Mouse (Mus musculus) induced T-regulatory cell, adult 2 months (primary cell): Measurements from ENCODE around the gene Gm49383.
"Not testable (repeated sequence)": the region's sequence is repeated elsewhere in the genome, so short reads cannot be mapped to it uniquely, and the experiment has no call there.

Source experiments
- DNase-seq: peaks from one replicate; pipeline ENCODE4 v3.0.0-alpha.2; 2012; ENCODE audit warnings: low read depth

The Gm49383 gene

GRCm38 (mm10) chr12:69164904-69165303 is 32.0 kb downstream of the Gm49383 start:
- DNase-seq, result peak; percentile 64

DNA sequence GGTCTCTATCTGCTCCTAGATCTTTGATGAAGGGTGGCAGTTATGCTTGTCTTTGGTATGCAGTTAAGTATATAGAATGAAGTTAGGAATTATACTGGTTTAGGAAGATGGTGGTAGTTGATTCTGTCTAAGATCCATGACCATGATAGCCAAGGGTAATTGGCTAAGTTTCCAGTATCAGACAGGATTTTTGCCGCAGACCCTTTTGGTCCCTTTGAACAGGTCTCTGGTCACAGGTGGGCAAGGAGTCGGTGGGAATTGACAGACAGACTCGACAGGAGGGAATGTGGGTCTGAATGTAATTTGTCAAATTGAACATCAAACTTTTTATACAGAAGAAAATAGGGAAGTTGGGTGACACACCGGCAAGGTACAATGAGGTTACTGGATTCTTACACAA is 33.3 kb downstream of the Gm49383 start:
- not testable (repeated sequence) for DNase-seq

DNA sequence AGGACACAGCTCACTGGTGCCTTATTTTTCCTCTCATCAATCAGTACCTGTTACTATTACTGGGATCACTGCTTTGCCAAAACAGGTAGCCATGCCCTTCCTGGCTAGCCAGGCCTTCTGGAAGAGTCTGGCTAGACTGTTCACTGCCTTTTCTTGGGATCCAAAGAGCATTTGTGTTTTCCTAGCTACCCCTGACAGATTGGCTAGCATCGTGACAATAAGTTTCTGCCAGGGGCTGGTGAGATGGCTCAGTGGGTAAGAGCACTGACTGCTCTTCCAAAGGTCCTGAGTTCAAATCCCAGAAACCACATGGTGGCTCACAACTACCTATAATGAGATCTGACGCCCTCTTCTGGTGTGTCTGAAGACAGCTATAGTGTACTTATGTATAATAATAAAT is 36.2 kb downstream of the Gm49383 start:
- not testable (repeated sequence) for DNase-seq

DNA sequence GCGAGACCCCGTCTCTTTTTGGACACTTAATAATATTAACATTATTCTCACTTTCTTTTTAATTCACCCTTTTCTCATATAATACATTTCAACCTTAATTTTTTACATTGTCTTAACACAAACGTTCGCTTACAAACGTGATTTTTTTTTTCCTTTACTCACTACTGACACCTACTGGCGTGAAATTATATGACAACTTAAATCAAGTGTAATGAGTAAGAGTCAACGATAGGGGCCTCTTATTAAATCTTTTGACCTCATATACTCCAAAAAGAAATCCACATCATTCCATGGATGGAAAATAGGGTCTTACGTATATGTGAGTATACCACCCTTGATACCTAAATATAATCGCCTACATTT is 37.3 kb downstream of the Gm49383 start:
- peak; percentile 98 for DNase-seq

DNA sequence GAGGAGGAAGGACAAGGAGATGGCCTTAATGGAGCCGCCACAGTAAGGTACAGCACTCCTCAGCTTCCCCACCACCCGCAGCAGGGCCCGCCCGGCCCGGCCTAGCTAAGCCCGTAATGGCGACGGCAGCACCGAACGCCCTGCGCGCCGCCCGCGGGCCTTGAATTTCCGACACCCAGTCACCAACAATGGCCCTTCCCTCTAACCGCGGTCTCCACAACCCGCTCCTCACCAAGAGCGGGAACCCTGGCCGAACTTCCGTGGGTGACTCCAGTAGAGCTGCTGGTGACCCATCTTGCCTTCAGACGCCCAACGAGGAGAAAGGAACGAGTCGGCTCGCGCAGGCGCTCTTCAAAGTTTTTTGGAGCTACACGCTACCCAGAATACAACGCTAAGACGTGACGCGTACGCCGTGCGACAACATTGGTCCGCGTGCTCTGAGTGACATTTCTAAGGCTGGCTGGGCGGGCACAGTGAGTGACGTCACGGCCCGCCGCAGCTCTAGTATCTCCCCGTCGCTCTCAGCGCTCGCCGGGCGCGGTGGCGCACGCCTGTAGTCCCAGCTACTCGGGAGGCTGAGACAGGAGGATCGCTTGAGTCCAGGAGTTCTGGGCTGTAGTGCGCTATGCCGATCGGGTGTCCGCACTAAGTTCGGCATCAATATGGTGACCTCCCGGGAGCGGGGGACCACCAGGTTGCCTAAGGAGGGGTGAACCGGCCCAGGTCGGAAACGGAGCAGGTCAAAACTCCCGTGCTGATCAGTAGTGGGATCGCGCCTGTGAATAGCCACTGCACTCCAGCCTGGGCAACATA is 37.9 kb downstream of the Gm49383 start, which contains the start of gene Rps29:
Rps29 (minus strand) TSS at position 422 of the 813 bp plus-strand sequence.
- DNase-seq, result peak; percentile 100

DNA sequence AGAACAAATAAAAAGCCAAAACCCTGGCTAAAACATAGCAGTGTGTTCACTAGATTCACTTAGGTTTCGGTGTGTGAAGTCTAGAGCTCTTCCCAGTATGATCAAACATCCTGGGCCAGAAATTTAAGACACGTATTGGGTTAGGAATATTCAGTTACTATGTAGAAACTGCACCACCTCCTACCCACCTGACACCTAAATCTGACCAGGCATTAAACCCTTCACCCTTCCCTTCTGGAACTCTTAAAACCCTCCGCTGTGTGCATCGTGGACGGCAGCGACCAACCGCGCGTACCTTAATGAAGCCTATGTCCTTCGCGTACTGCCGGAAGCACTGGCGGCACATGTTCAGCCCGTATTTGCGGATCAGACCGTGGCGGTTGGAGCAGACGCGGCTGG is 38.5 kb downstream of the Gm49383 start:
- DNase-seq, result no peak

DNA sequence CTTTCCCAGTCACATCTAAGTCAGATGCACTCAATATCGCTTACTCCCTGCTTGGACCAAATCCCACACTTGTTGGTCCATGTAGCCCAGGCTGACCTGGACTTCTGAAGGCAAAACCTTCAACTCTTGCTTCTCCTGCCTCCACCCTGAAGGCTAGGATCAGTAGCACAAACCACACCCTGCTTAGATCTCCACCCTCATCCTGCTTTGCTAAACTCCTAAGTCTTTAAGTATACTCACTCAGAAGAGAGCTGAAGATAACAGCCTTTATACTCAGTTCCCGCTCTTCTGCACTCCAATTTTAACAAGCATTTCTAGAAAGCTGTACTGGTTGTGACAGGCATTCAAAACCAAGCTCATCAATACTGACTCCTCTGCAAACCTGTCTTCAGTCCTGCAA is 39.8 kb downstream of the Gm49383 start:
- no peak for DNase-seq

DNA sequence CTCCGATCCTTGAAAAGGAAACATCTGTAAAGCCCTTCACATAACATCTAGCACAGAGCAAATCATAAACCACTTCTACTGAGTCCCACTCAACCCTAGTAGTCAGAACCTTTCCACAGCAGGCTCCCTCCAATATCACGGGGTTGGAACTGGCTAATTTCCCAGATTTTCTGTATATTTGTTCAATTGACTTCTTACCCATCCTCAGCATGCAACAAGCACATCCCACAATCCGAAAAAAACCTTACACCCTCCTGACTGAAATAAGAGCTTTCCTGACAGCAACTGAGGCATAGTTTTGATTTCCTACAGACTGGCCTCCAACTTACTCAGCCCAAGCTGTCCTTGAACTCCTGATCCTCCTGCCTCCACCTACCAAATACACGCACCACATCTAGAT is 40.5 kb downstream of the Gm49383 start:
- no peak for DNase-seq

GRCm38 (mm10) chr12:69155923-69156322 is 41.0 kb downstream of the Gm49383 start:
- DNase-seq, result no peak

DNA sequence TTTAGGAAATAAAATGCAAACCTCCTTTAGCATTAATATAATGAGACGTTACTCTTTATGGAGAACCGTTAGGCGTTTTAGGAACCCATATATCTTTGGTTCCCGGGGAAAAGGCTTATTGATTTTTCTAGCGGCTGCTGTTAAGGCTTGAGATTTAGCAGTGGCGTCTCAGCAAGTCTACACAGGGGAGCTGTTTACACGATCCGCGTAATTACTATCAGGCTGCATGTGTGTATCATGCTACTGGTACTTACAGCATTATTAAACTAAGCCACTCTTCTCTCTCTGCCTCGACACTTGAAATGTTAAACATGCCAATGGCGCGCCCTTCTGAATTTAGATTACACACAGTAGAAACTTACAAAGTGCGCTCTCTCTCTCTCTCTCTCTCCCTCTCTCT is 46.9 kb downstream of the Gm49383 start:
- no peak for DNase-seq

- DNase-seq, result no peak
Measured at GRCm38 (mm10) chr12:69147166-69147735, 49.7 kb downstream of the Gm49383 start.

- no peak for DNase-seq
Measured at GRCm38 (mm10) chr12:69143460-69143859, 53.4 kb downstream of the Gm49383 start.

DNA sequence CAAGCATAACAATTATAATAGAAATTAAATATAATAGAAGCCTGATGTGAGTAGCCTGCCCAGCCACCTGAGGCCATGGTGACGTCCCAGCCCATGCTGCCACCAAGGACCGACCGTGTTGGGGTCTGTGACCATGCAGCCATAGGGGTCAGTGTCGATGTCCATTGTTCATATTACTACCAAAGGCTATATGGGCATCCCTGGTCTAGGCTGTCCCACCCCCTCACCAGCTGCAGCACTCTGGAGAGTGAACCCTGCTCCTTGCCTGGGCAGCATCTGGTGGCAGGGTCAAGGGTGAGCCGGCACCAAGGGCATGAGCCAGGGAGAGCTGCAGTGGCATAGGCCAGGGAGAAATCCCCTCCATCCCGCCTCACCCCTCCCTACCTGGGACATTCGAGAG is 57.1 kb downstream of the Gm49383 start:
- DNase-seq, result no peak

- no peak for DNase-seq
Measured at GRCm38 (mm10) chr12:69139201-69139600, 57.7 kb downstream of the Gm49383 start.
